Mouse (Mus musculus) testis, adult 10 weeks (tissue): ENCODE data around the gene Olfr1084. TPM values are rescaled to one million over a fixed set of nuclear protein-coding genes. Genes with fewer than 3 reads are reported as not detected.

ENCODE experiments used
- polyA plus RNA-seq: library from polyadenylated mRNA; stranded (reverse); fragments of 350-450 nt; fragmentation: Illumina TruSeq; extraction: RNeasy Lipid Tissue Mini Kit (QIAGEN cat#74804); gene quantifications from one replicate; pipeline ENCODE4 v1.2.3, GENCODE M21; 2014; ENCODE audit warnings: low read depth, low replicate concordance

The Olfr1084 gene
- not detected for polyA plus RNA-seq

GRCm38 (mm10) chr2:86639625-86640024 lies at the start of gene Olfr1084:
TSS of gene Olfr1084 (minus strand) at chr2:86639725.

GRCm38 (mm10) chr2:86679992-86680391 lies 40.5 kb upstream of the Olfr1084 start, which contains the start of gene Olfr1086:
TSS of gene Olfr1086 (minus strand) at chr2:86680092.

GRCm38 (mm10) chr2:86661919-86662318 lies 22.4 kb upstream of the Olfr1084 start, which contains the start of gene Olfr1085:
TSS of gene Olfr1085 (minus strand) at chr2:86662019.

GRCm38 (mm10) chr2:86598866-86599265 lies 40.7 kb downstream of the Olfr1084 start, which contains the start of gene Olfr1082:
TSS of gene Olfr1082 (minus strand) at chr2:86598966.

Other genes starting within 250 kb of the Olfr1084 start
- not detected for gene Olfr1061, start 225.7 kb downstream of the Olfr1084 start, polyA plus RNA-seq
- not detected for gene Olfr1062, start 213.0 kb downstream of the Olfr1084 start, polyA plus RNA-seq
- not detected for gene Olfr1065, start 189.1 kb downstream of the Olfr1084 start, polyA plus RNA-seq
- gene Olfr1066, start 183.5 kb downstream of the Olfr1084 start, polyA plus RNA-seq, result not detected
- not detected for gene Olfr228, start 152.3 kb downstream of the Olfr1084 start, polyA plus RNA-seq
- gene Olfr1076, start 131.3 kb downstream of the Olfr1084 start, polyA plus RNA-seq, result not detected
- not detected for gene Olfr1079, start 97.2 kb downstream of the Olfr1084 start, polyA plus RNA-seq
- not detected for gene Olfr1080, start 81.5 kb downstream of the Olfr1084 start, polyA plus RNA-seq
- not detected for gene Olfr1082, start 40.8 kb downstream of the Olfr1084 start, polyA plus RNA-seq
- not detected for gene Olfr1085, start 22.3 kb upstream of the Olfr1084 start, polyA plus RNA-seq
- gene Olfr1086, start 40.4 kb upstream of the Olfr1084 start, polyA plus RNA-seq, result not detected
- gene Olfr1087, start 58.7 kb upstream of the Olfr1084 start, polyA plus RNA-seq, result not detected
- gene Olfr1089, start 94.0 kb upstream of the Olfr1084 start, polyA plus RNA-seq, result not detected
- not detected for gene Olfr1090, start 119.3 kb upstream of the Olfr1084 start, polyA plus RNA-seq
- gene Olfr1093, start 142.8 kb upstream of the Olfr1084 start, polyA plus RNA-seq, result not detected
- gene Olfr141, start 170.3 kb upstream of the Olfr1084 start, polyA plus RNA-seq, result not detected
- gene Olfr1094, start 184.9 kb upstream of the Olfr1084 start, polyA plus RNA-seq, result not detected
- gene Olfr1095, start 212.0 kb upstream of the Olfr1084 start, polyA plus RNA-seq, result not detected
- gene Gm13723, start 235.1 kb upstream of the Olfr1084 start, polyA plus RNA-seq, result not detected